Mouse (Mus musculus): ENCODE measurements around the gene Tff2.

Gene Tff2

GRCm38 (mm10) chr17:31144040-31145037 is at the start of gene Tff2:
Tff2 (minus strand) TSS chr17:31144282.
- DNase-seq, result no peak

GRCm38 (mm10) chr17:31193360-31193759 is 49.3 kb upstream of the Tff2 start:
- no peak for DNase-seq

- no peak for DNase-seq
Observed at GRCm38 (mm10) chr17:31192663-31193062, 48.6 kb upstream of the Tff2 start.

- DNase-seq, result no peak
Observed at GRCm38 (mm10) chr17:31191825-31192224, 47.7 kb upstream of the Tff2 start.

GRCm38 (mm10) chr17:31187370-31187769 is 43.3 kb upstream of the Tff2 start:
- peak; percentile 77 for DNase-seq

- DNase-seq, result no peak
Observed at GRCm38 (mm10) chr17:31184269-31184990, 40.3 kb upstream of the Tff2 start.

GRCm38 (mm10) chr17:31183180-31183974 is 39.3 kb upstream of the Tff2 start:
- DNase-seq, result no peak

GRCm38 (mm10) chr17:31181490-31181889 is 37.4 kb upstream of the Tff2 start:
- DNase-seq, result no peak

GRCm38 (mm10) chr17:31176321-31176720 is 32.2 kb upstream of the Tff2 start:
- no peak for DNase-seq

- DNase-seq, result no peak
Observed at GRCm38 (mm10) chr17:31169796-31170195, 25.7 kb upstream of the Tff2 start.

- DNase-seq, result no peak
Observed at GRCm38 (mm10) chr17:31165127-31165526, 21.0 kb upstream of the Tff2 start, which contains the start of gene Tff1. Tff1 (minus strand) TSS chr17:31165277.

- no peak for DNase-seq
Observed at GRCm38 (mm10) chr17:31163821-31164220, 19.7 kb upstream of the Tff2 start.

- peak; percentile 27 for DNase-seq
Observed at GRCm38 (mm10) chr17:31162607-31163006, 18.5 kb upstream of the Tff2 start.

GRCm38 (mm10) chr17:31160291-31160690 is 16.2 kb upstream of the Tff2 start:
- DNase-seq, result peak; percentile 71

- DNase-seq, result no peak
Observed at GRCm38 (mm10) chr17:31157921-31158320, 13.8 kb upstream of the Tff2 start.

GRCm38 (mm10) chr17:31153785-31154184 is 9.7 kb upstream of the Tff2 start:
- DNase-seq, result no peak

GRCm38 (mm10) chr17:31152966-31153499 is 9.0 kb upstream of the Tff2 start:
- no peak for DNase-seq

- peak; percentile 94 for DNase-seq
Observed at GRCm38 (mm10) chr17:31152512-31152911, 8.4 kb upstream of the Tff2 start.

GRCm38 (mm10) chr17:31145998-31146397 is 1.9 kb upstream of the Tff2 start:
- no peak for DNase-seq

- DNase-seq, result no peak
Observed at GRCm38 (mm10) chr17:31142116-31142515, 2.0 kb downstream of the Tff2 start.

- peak; percentile 71 for DNase-seq
Observed at GRCm38 (mm10) chr17:31138398-31138797, 5.7 kb downstream of the Tff2 start.

- DNase-seq, result no peak
Observed at GRCm38 (mm10) chr17:31136821-31137220, 7.3 kb downstream of the Tff2 start.

- DNase-seq, result no peak
Observed at GRCm38 (mm10) chr17:31136291-31136690, 7.8 kb downstream of the Tff2 start.

Measured in kidney, adult 9 months (tissue).